Mouse (Mus musculus): ENCODE data around the gene Kif23.

Gene Kif23

DNA sequence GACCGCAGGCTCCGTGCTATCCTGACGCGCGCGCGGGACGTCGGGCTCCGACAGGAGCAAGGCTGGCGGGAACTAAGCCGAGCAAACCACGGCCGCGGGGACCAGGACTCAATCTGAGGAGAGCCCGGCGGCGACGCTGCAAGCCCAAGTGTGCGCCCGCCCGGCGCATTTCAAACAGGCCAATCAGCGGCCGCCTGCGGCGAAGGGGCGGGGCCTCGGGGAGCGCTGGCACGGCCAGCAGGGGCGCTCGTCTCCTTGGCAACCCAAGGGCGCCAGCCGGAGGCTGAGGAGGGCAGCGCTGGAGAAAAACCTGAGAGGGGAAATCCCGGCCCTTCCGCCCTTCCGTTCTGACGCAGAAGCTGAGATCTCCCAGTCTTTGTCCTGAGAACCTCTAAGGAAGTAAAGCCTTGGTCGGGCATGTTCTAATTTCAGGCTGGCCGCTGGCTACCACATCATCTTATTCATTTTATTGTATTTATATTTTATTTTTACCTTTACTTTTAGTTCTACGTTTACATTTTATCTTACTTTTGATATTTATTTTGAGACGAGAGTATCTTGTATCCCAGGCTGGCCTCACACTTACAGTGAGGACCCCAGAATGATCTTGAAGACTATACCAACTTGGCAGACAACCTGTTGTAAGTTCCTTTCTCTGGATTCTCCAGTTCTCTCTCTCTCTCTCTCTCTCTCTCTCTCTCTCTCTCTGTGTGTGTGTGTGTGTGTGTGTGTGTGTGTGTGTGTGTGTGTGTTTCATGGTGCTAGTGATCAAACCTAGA lies at the start of gene Kif23:
Kif23 (minus strand) TSS at position 152 of the 779 bp plus-strand sequence.
- peak; percentile 96 for DNase-seq (ENCODE audit: low spot score)

GRCm38 (mm10) chr9:61991158-61991557 lies 44.6 kb upstream of the Kif23 start:
- DNase-seq (ENCODE audit: low spot score): no peak

DNA sequence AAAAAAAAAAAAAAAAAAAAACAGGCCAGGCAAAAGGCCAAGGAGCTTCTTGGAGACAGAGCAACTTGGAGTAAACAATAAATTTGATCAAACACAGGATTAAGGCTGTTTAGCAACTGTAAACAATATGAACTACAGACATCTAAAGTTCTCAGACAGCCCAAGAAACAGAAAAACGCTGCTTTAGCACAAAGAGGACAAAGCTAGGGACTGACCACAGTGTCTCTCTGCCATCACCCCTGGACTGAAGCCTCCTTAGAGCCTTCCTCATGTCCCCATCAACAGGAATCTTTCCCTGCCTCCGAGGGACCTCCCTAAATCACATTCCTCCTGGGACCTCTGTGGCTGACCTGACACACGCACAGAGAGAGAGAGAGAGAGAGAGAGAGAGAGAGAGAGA lies 44.2 kb upstream of the Kif23 start:
- no peak for DNase-seq (ENCODE audit: low spot score)

DNA sequence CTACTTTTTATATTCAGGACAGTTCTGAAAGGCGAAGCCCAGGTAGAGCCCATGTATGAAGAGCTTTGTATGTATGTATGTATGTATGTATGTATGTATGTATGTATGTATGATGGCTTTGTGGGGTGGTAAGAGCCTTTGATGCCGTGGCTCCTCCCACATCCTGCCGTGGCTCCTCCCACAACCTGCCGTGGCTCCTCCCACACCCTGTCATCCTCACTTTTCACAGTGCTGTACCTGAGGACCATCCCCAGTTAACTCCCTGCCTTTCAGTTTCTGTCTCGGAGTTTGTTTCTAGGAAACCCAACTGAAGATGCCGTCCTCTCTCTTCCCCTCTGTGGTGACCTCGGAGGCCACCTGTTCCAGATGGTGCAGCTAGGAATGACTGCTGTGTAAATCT lies 39.5 kb upstream of the Kif23 start:
- no peak for DNase-seq (ENCODE audit: low spot score)

- peak; percentile 69 for DNase-seq (ENCODE audit: low spot score)
Observed at GRCm38 (mm10) chr9:61985183-61985863, 38.7 kb upstream of the Kif23 start.

- DNase-seq (ENCODE audit: low spot score): no peak
Observed at GRCm38 (mm10) chr9:61982940-61983620, 36.5 kb upstream of the Kif23 start.

GRCm38 (mm10) chr9:61981876-61982275 lies 35.3 kb upstream of the Kif23 start:
- DNase-seq (ENCODE audit: low spot score): no peak

GRCm38 (mm10) chr9:61979983-61980382 lies 33.4 kb upstream of the Kif23 start:
- no peak for DNase-seq (ENCODE audit: low spot score)

- DNase-seq (ENCODE audit: low spot score): no peak
Observed at GRCm38 (mm10) chr9:61977258-61977945, 30.8 kb upstream of the Kif23 start.

GRCm38 (mm10) chr9:61972031-61972430 lies 25.5 kb upstream of the Kif23 start:
- DNase-seq (ENCODE audit: low spot score): no peak

DNA sequence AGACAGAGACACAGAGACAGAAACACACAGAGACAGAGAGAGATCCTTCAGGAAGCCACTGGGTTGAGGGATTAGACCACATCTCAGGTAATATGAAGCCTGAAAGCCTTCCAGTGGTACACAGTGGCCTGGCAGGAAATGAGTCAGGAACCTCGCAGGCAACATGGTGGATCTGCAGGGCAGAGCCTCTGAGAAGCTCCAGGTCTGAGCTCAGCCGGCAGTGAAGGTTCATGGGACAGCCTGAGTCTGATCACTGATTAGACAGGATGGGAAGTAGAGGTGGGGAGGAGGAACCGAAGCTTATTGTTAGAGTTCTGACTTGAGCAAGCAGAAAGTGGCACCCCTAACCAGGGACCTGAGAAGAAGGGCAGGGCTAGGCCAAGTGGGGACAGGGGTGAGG lies 24.5 kb upstream of the Kif23 start:
- DNase-seq (ENCODE audit: low spot score): no peak

DNA sequence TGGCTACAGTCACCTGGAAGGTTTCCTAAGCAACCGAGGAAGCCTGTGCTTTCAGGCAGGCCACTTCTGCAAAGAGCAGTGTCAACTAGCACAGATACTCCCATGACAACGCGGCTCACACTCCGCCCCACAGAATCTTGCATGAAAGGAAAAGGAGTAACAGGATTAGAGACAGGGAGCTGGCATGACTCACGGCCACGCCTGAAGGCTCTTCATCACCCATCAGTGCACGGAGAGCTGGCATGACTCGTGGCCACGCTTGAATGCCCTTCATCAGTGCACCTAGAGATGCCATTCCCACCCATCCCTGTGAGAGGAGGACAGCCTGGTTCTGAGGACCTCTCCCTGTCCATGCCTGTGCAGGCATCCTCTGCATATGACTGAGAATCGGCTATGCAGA lies 20.8 kb upstream of the Kif23 start:
- no peak for DNase-seq (ENCODE audit: low spot score)

- DNase-seq (ENCODE audit: low spot score): no peak
Observed at GRCm38 (mm10) chr9:61965987-61966386, 19.4 kb upstream of the Kif23 start.

DNA sequence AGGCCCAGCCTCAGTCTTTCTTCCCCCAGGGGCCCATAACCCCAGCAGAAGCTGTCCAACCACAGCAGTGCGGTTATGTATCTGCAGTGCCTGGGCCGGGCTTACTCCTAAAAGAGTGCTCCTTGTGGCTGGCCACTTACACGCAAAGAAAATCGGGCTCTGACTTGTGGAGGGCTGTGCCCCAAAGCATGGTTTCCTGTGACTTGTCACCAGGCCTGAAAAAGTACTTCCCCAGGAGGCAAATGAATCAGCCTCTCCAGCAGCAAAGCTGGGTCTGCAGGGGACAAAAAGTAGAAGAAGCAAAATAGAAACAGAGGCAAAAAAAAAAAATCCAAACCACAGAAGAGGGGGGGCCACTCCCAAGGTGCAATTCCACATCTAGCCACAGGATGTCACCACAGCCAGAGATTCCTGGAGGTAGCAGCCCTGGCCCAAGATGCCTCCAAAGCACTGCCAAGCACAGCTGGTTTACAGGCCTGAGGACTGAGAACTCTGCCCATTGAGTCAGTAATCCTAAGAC lies 18.9 kb upstream of the Kif23 start:
- peak; percentile 86 for DNase-seq (ENCODE audit: low spot score)

GRCm38 (mm10) chr9:61963356-61963755 lies 16.8 kb upstream of the Kif23 start:
- no peak for DNase-seq (ENCODE audit: low spot score)

DNA sequence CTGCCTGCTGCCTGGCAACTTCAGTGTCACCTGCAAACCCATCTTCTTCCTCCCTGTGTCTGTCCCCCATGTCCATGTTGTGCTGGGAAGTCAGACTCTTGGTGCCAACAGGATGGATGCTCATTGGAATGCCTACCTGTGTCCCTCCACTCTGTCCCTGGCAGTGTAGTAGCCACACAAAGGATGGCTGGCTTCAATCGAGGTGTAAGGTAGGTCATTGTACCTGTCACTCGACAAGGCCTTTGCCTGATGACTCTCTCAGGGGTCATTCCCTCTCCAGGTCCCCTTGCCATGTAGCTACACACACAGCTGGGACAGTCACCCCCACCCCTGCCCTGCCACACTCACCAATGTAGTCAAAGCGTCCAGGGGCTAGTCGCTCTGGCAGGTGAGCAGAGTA lies 14.6 kb upstream of the Kif23 start:
- DNase-seq (ENCODE audit: low spot score): no peak

DNA sequence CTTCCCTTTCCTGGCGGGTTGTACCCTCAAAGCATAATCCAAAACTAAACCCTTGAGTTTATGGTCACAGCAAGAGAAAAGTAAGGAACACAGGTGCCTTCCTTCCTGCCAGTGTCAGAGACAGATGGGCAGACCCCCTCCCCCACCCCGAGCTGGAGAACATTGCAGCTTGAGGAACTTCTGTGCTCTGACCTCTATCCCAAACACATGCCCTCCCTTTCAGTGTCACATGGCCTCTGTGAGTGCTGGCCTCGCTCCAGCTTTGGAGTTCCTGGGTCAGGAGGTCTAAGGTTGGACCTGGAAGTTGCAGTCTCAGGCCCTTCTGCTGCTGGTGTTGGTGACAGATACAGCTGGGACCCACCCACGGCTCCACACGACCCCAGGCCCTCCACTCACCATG lies 14.2 kb upstream of the Kif23 start:
- DNase-seq (ENCODE audit: low spot score): no peak

GRCm38 (mm10) chr9:61959921-61960569 lies 13.5 kb upstream of the Kif23 start:
- no peak for DNase-seq (ENCODE audit: low spot score)

- no peak for DNase-seq (ENCODE audit: low spot score)
Observed at GRCm38 (mm10) chr9:61954707-61955106, 8.1 kb upstream of the Kif23 start.

DNA sequence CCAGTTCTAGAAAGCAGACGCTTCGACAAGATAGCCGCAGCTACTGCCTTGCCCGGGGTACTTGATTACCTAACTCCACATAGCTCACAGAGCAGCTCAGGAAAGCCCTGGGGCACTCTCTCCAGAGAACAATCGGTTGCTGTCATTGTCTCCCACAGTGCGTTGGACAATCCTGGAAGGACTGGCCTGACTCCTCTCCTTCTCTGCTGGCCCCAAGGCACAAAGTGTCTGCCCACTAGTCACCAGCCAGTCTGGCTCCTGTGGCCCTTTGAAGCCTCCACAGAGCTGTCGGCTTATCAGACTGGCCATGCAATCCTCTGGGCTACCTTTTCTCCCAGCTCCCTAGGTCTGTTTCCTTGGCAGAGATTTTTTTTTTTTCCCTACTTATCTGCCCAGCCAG lies 5.7 kb upstream of the Kif23 start:
- no peak for DNase-seq (ENCODE audit: low spot score)

Data from embryo, embryonic 10 days (tissue).